Mouse (Mus musculus) gastrocnemius, postnatal 4 days (tissue): ENCODE results near the gene Gm20503. TPM values are rescaled to one million over a fixed set of nuclear protein-coding genes. Genes with fewer than 3 reads are reported as not detected.

Source experiments
- DNase-seq, 2 experiments: peaks; one replicate each; pipeline ENCODE4 v3.0.0; 2021 to 2022; ENCODE audit warnings: low spot score in 2 of 2, mixed read lengths in 2 of 2
- total RNA-seq, 2 experiments: library from RNA; stranded (reverse); gene quantifications; 2 replicates each; pipeline ENCODE4 v1.2.3; 2021

The Gm20503 gene
- total RNA-seq, 2 experiments from 2014 or later, result 5.3 TPM; not detected in 1

GRCm38 (mm10) chr4:59089391-59089790, 86.4 kb downstream of the Gm20503 start:
- DNase-seq, result no peak

Other genes starting within 250 kb of the Gm20503 start
- gene Olfr267, start 215.5 kb upstream of the Gm20503 start, total RNA-seq, result under 1 TPM; 0.08 to 0.25 TPM
- 100 to 1,000 TPM; 172 to 190 TPM for gene Ecpas, start 90.5 kb upstream of the Gm20503 start, total RNA-seq
- under 1 TPM; 0.54 to 0.69 TPM for gene Zkscan16, start 59.6 kb upstream of the Gm20503 start, total RNA-seq
- 10 to 100 TPM in 1 of 2 experiments, 1 to 10 TPM in 1; 8.4 to 10.3 TPM for gene Ptgr1, start 16.1 kb upstream of the Gm20503 start, total RNA-seq
- gene Dnajc25, start 8.1 kb upstream of the Gm20503 start, total RNA-seq, result 10 to 100 TPM; 15.8 to 17.4 TPM
- gene Gng10, start 31.9 kb downstream of the Gm20503 start, total RNA-seq, result 10 to 100 TPM; 46.1 to 50.7 TPM
- gene AI481877, start 135.8 kb downstream of the Gm20503 start, total RNA-seq, result not detected
- 10 to 100 TPM; 28.0 to 29.0 TPM for gene Ugcg, start 186.0 kb downstream of the Gm20503 start, total RNA-seq